Mouse (Mus musculus) subcutaneous adipose tissue, adult 2 months (tissue): ENCODE data around the gene Gm2956. TPM values are rescaled to one million over a fixed set of nuclear protein-coding genes. Genes with fewer than 3 reads are reported as not detected.

Source experiments
- polyA plus RNA-seq: library from polyadenylated mRNA; depleted of rRNA; stranded (reverse); fragments of >200 nt; gene quantifications from 2 replicates; pipeline ENCODE4 v1.2.3, GENCODE M21; 2012; ENCODE audit warnings: low replicate concordance; rRNA removed

Gm2956 gene
- 0.20 and 0.23 TPM in 2 replicates for polyA plus RNA-seq

DNA sequence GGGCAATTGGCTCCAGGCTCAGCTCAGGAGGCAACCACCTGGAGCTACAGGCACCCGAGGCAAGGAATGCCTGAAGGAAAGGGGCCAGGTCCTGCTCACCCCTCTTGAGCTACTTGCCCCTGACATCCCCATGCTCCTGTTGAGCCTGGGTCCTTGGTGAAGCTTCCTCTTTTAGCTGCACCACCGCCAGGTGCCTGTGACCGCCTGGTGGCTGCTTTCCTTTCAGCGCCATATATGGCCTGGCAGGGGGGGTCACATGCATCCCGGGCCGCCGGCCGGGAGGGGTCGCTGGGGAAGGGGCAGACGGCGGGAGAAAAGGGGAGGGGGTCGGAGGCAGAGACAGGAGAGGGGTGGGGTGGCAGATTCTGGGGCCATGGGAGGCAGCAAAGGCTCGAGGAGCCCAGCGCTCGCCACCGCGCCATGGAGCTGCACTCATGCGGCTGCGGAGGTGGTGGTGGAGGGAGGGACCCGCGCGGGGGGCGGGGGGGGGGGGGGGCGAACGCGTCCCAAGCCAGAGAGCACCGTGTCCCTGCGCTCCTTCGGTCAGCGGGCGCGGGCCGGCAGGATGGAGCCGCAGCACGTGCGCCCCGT lies at the start of gene Gm2956:
TSS of gene Gm2956 (plus strand) at position 541 of the 591 bp plus-strand sequence.

DNA sequence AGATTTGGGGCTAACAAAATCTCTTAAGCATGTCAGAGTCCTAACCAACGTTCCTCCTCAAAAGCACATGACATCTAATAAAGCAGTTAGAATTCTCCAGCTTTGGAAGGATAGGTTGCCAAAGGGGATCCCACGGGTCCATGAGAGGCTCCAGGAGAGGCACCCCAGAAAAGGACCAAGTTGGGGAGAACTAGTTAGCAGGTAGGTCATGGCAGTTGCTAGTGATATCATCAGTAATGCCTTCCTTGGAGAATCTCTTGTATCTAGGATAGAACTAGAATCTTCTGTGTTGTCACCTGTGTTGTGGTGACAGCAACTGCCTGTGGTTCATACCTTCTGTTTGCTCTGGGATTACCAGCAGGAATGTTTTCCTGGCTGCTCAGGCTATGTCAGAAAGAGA lies 62.4 kb downstream of the Gm2956 start, which contains the start of gene Gm10413:
TSS of gene Gm10413 (plus strand) at position 301 of the 400 bp plus-strand sequence.

Other genes with a start within 250 kb of the Gm2956 start
- gene Gm10340, start 198.6 kb upstream of the Gm2956 start, polyA plus RNA-seq = 0.42 TPM in 1 of 2 replicates, not detected in the other
- gene Gm5795, start 144.4 kb upstream of the Gm2956 start, polyA plus RNA-seq = not detected in 2 replicates
- 0.48 and 0.77 TPM in 2 replicates for gene D830030K20Rik, start 124.1 kb upstream of the Gm2956 start, polyA plus RNA-seq
- not detected in 2 replicates for gene Gm10413, start 62.5 kb downstream of the Gm2956 start, polyA plus RNA-seq
- 0.17 TPM in 1 of 2 replicates, not detected in the other for gene Gm10409, start 80.0 kb downstream of the Gm2956 start, polyA plus RNA-seq
- gene Gm3005, start 95.5 kb downstream of the Gm2956 start, polyA plus RNA-seq = 0.15 and 0.32 TPM in 2 replicates
- not detected in 2 replicates for gene Gm10408, start 116.8 kb downstream of the Gm2956 start, polyA plus RNA-seq